Mouse (Mus musculus) limb, embryonic 12.5 days (tissue): Measurements from ENCODE around the gene Kmt2d. TPM values are rescaled to one million over a fixed set of nuclear protein-coding genes. Genes with fewer than 3 reads are reported as not detected.
"Not testable (repeated sequence)": the region's sequence is repeated elsewhere in the genome, so short reads cannot be mapped to it uniquely, and the experiment has no call there.

Experiments
- ATAC-seq: fragments of 200-750 bp; cut with Nextera tagmentation; 2 replicates; pipeline ENCODE4 v1.8.0; 2017; ENCODE audit warnings: low read depth, moderate TSS enrichment; ENCODE audit not compliant: insufficient number of reproducible peaks, insufficient read depth, low FRiP score, low TSS enrichment
- H3K27ac ChIP-seq: fragments of 300-500 bp; sonication (generic); 2 replicates; pipeline ENCODE4 v1.5.1; 2016; ENCODE audit warnings: mild to moderate bottlenecking, moderate library complexity
- H3K27me3 ChIP-seq: fragments of 300-500 bp; sonication (generic); 2 replicates; pipeline ENCODE4 v1.6.1; 2016; ENCODE audit warnings: mild to moderate bottlenecking, moderate library complexity
- H3K36me3 ChIP-seq: fragments of 300-500 bp; sonication (generic); 2 replicates; pipeline ENCODE4 v1.6.1; 2016; ENCODE audit warnings: mild to moderate bottlenecking, moderate library complexity
- H3K4me1 ChIP-seq: fragments of 300-500 bp; sonication (generic); replicated peaks from 2 replicates; pipeline ENCODE4 v1.6.1; 2016
- H3K4me2 ChIP-seq: fragments of 300-500 bp; sonication (generic); 2 replicates; pipeline ENCODE4 v1.6.1; 2016; ENCODE audit warnings: mild to moderate bottlenecking, moderate library complexity
- H3K4me3 ChIP-seq: fragments of 300-500 bp; sonication (generic); replicated peaks from 2 replicates; pipeline ENCODE4 v1.5.1; 2016; ENCODE audit warnings: mild to moderate bottlenecking
- H3K9ac ChIP-seq: fragments of 300-500 bp; sonication (generic); replicated peaks from 2 replicates; pipeline ENCODE4 v1.6.1; 2016; ENCODE audit warnings: mild to moderate bottlenecking, moderate library complexity
- H3K9me3 ChIP-seq: fragments of 300-500 bp; sonication (generic); 2 replicates; pipeline ENCODE4 v1.6.1; 2016; ENCODE audit warnings: mild to moderate bottlenecking, moderate library complexity
- WGBS: fragments of 180-500 bp; shearing (Covaris S2); methylation state at CpG from one replicate; pipeline ENCODE4 v1.1.7; 2016; 5-methylcytosine and 5-hydroxymethylcytosine counted together
- polyA plus RNA-seq: library from polyadenylated mRNA; unstranded; fragments of >200 nt; fragmentation: Nextera tagmentation; extraction: Ambion mirVana; gene quantifications from 2 replicates; pipeline ENCODE4 v1.2.1, GENCODE M21; 2016

The Kmt2d gene
- polyA plus RNA-seq, 1 experiment from 2014 or later: 14.4 TPM

GRCm38 (mm10) chr15:98821403-98821802 is 49.6 kb downstream of the Kmt2d start:
- H3K9ac ChIP-seq: no peak overlapping the region
- H3K4me1 ChIP-seq: no peaks in the 10 kb centered on the region
- H3K4me3 ChIP-seq: no peak overlapping the region
- no peak overlapping the region for H3K27ac ChIP-seq
- H3K4me2 ChIP-seq: no peak overlapping the region
- H3K36me3 ChIP-seq: peaks cover 73% of the 10 kb centered on the region
- no peaks in the 10 kb centered on the region for H3K9me3 ChIP-seq
- H3K27me3 ChIP-seq: no peaks in the 10 kb centered on the region
- WGBS: 36% methylated on average over 10 of the region's 10 CpGs
- no peak for ATAC-seq

- ATAC-seq: no peak
- H3K27me3 ChIP-seq: no peaks in the 10 kb centered on the region
- H3K4me1 ChIP-seq: no peaks in the 10 kb centered on the region
- no peak overlapping the region for H3K4me3 ChIP-seq
- no peaks in the 10 kb centered on the region for H3K9me3 ChIP-seq
- peaks cover 73% of the 10 kb centered on the region for H3K36me3 ChIP-seq
- H3K27ac ChIP-seq: no peak overlapping the region
- 85% methylated on average over 4 of the region's 4 CpGs for WGBS
- no peak overlapping the region for H3K9ac ChIP-seq
- no peak overlapping the region for H3K4me2 ChIP-seq
Observed at GRCm38 (mm10) chr15:98820937-98821336, 50.1 kb downstream of the Kmt2d start.

DNA sequence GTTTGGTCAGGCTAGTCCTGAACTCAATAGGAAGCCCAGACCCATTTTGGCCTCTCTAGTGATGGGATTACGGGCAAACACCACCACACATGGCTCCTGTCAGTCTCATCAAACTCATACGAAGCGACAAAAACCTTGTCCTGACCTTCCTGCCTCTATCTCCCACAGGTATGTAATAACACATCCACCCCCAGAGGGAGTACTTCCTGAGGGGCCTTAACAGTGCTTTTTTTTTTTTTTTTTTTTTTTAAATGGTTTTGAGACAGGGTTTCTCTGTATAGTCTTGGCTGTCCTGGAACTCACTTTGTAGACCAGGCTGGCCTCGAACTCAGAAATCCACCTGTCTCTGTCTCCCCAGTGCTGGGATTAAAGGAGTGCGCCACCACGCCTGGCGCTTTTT is 52.8 kb downstream of the Kmt2d start:
- H3K27me3 ChIP-seq: no peaks in the 10 kb centered on the region
- H3K4me3 ChIP-seq: no peak overlapping the region
- no peak overlapping the region for H3K9ac ChIP-seq
- H3K4me2 ChIP-seq: no peak overlapping the region
- H3K9me3 ChIP-seq: no peaks in the 10 kb centered on the region
- no peak overlapping the region for H3K27ac ChIP-seq
- WGBS: 89% methylated on average over 7 of the region's 7 CpGs
- ATAC-seq: no peak
- H3K4me1 ChIP-seq: no peaks in the 10 kb centered on the region
- H3K36me3 ChIP-seq: peaks cover 76% of the 10 kb centered on the region

- Histone ChIP-seq H3K36me3 (peaks cover 59% of the 10 kb centered on the region), H3K27ac (no peak overlapping the region), H3K4me1 (peaks cover 8% of the 10 kb centered on the region), H3K4me3 (no peak overlapping the region), H3K4me2 (no peak overlapping the region), H3K9me3 (no peaks in the 10 kb centered on the region), H3K9ac (no peak overlapping the region), H3K27me3 (peaks cover 33% of the 10 kb centered on the region)
- whole genome bisulfite sequencing: 89% methylated on average over 20 of the region's 20 CpGs
- ATAC-seq: no peak
Observed at GRCm38 (mm10) chr15:98812741-98813424, 58.1 kb downstream of the Kmt2d start.

GRCm38 (mm10) chr15:98810212-98810611 is 60.8 kb downstream of the Kmt2d start:
- not testable (repeated sequence) for H3K4me3 ChIP-seq, H3K9me3 ChIP-seq, H3K9ac ChIP-seq, H3K27ac ChIP-seq, ATAC-seq, H3K4me2 ChIP-seq
- Histone ChIP-seq H3K4me1 (peaks cover 34% of the 10 kb centered on the region), H3K27me3 (peaks cover 60% of the 10 kb centered on the region), H3K36me3 (peaks cover 40% of the 10 kb centered on the region)
- WGBS: 72% methylated on average over 6 of the region's 6 CpGs

GRCm38 (mm10) chr15:98809390-98809789 is 61.6 kb downstream of the Kmt2d start, which contains the start of gene Ddn:
Gene Ddn, minus strand, starts transcription at chr15:98809490.
- Histone ChIP-seq H3K4me2 (peak within 1 kb of the TSS; percentile 77), H3K9me3 (no peaks in the 10 kb centered on the region), H3K27me3 (peaks cover 68% of the 10 kb centered on the region), H3K4me3 (peak within 1 kb of the TSS; percentile 48; the same call in 1 of the 2 replicates), H3K4me1 (peaks cover 36% of the 10 kb centered on the region), H3K36me3 (peaks cover 33% of the 10 kb centered on the region), H3K9ac (no peak within 1 kb of the TSS; the same call in 1 of the 2 replicates), H3K27ac (no peak within 1 kb of the TSS)
- ATAC-seq: no peak
- 52% methylated on average over 3 of the region's 3 CpGs for WGBS

DNA sequence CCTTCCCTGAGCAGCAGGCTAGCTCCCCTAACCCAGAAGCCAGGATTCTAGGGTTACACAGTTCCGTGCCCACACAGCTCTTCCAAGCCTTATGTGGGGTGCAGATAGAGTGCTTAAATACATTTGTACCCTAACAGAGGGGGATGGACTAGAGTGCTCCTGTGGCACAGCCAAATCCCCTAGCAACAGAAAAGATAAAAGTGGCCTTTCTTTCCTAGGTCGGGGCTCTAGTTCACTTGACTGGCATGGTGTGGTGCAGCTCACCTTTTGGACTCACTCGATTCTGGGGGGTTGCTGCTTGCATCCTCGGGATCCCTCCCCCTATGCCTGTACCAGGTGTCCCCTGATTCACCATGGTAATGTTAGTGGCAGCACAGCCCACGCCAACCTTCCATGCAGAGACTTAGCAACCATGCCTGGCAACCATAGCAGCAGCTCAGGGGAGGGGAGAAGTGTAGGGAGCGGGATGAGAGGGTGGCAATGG is 62.3 kb downstream of the Kmt2d start:
- H3K27ac ChIP-seq: no peak overlapping the region
- peaks cover 38% of the 10 kb centered on the region for H3K4me1 ChIP-seq
- H3K36me3 ChIP-seq: peaks cover 26% of the 10 kb centered on the region
- ATAC-seq: no peak
- H3K4me2 ChIP-seq: no peak overlapping the region
- 5% methylated on average over 6 of the region's 6 CpGs for WGBS
- no peak overlapping the region for H3K4me3 ChIP-seq
- no peak overlapping the region for H3K9ac ChIP-seq
- no peaks in the 10 kb centered on the region for H3K9me3 ChIP-seq
- peaks cover 75% of the 10 kb centered on the region for H3K27me3 ChIP-seq

DNA sequence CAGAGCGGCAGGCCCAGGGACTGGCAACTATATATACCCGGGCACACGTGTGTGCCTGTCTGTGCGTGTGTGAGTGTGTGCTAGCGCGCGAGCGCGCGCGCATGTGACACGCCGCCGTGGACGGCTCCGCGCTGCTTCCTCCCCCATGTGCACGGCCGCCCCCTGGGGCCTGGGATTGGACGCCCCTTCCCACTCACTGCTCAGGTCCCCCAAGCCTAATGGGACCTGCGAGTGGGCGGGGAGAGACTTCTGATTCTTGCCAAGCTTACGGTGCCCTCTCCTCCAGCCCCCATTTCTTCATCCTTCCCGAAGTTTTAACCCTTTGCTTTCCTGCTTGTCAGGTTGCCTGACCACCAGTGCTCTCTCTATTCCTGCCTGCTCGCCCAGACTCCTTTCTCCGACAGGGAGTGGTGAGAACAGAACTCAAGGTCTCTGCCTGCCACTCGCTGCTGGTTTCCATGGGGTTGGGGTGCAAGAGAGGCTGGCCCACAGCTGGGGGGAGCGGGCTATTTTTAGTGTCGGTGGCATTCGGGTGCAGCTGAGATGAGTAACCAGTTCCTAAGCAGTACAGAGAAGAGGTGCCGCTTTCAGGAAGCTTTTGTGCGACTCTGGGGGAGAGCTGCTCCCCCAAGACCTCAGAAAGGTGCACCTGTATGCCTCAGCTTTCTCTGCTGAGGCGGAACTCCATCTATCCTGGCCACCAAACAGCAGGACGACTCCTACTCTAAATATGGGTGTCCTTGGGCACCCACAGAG is 62.9 kb downstream of the Kmt2d start:
- Histone ChIP-seq H3K27me3 (peaks cover 81% of the 10 kb centered on the region), H3K9me3 (no peaks in the 10 kb centered on the region), H3K36me3 (peaks cover 19% of the 10 kb centered on the region), H3K4me2 (peak overlapping the region; percentile 77), H3K4me3 (peak overlapping the region; percentile 48), H3K27ac (no peak overlapping the region), H3K4me1 (peaks cover 42% of the 10 kb centered on the region), H3K9ac (peak overlapping the region; percentile 51)
- no peak for ATAC-seq
- WGBS: 2% methylated on average over 34 of the region's 34 CpGs

DNA sequence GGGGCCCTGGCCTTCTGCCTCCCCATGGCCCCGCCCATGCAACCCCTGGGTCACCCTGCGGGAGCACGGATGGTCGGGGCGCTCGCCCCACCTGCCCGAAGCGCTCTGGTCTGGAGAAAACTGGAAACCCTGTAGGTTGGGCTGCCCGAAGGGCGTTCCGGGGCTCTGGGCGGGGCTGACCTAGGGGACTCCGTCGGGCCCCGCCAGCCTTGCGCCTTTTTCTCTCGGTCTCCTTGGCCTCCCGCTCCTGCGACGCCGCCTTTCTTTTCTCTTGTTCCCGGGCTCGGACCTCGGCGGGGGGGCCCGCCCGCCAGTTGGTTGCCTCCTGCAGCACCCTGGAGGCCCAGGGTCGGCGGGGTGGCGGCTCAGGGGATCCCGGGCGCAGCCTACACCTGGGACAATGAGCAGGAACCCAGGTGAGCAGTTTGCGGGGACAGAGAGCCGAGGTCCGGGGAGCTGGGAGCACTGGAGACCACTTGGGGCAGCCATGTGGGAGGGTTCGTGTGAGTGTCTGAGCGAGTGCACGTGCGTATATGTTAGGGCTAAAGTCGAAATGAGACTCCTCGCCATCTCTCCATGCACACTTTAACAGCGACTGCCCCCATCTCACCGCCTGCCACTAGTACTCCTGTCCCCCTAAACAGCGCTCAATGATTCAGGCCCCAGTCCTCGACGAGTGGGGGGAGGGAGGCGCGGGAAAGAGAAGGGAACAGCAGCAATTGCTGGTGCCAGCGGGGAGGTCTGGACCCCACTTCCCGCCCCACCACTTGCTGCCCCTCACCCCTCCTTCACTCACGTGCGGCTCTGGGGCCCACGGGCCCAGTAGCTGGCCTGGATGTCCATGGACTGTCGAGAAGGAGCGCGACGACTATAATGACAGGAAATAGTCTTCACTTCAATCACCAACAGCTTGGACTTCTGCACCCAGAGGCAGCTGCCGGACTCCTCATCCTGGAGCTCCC is 63.9 kb downstream of the Kmt2d start:
- Histone ChIP-seq H3K36me3 (peaks cover 11% of the 10 kb centered on the region), H3K4me3 (peak overlapping the region; percentile 48), H3K4me2 (peak overlapping the region; percentile 77), H3K27me3 (peaks cover 91% of the 10 kb centered on the region), H3K9me3 (no peaks in the 10 kb centered on the region), H3K4me1 (peaks cover 44% of the 10 kb centered on the region), H3K27ac (no peak overlapping the region), H3K9ac (peak overlapping the region; percentile 51)
- no peak for ATAC-seq
- WGBS: 1% methylated on average over 55 of the region's 58 CpGs

GRCm38 (mm10) chr15:98806071-98806808 is 64.8 kb downstream of the Kmt2d start:
- H3K9ac ChIP-seq: no peak overlapping the region
- no peak for ATAC-seq
- no peak overlapping the region for H3K27ac ChIP-seq
- H3K4me1 ChIP-seq: peaks cover 44% of the 10 kb centered on the region
- peak overlapping the region; percentile 80 for H3K4me2 ChIP-seq
- no peaks in the 10 kb centered on the region for H3K9me3 ChIP-seq
- peaks cover 100% of the 10 kb centered on the region for H3K27me3 ChIP-seq
- H3K36me3 ChIP-seq: peaks cover 3% of the 10 kb centered on the region; the same call in 1 of the 2 replicates
- WGBS: 4% methylated on average over 30 of the region's 30 CpGs
- H3K4me3 ChIP-seq: peak overlapping the region; percentile 48
